Mouse (Mus musculus) olfactory bulb, adult 2 months (tissue): ENCODE measurements around the gene Slc6a5. TPM values are rescaled to one million over a fixed set of nuclear protein-coding genes. Genes with fewer than 3 reads are reported as not detected.

Experiments
- H3K27ac ChIP-seq: fragments of 200-500 bp; 2 replicates; pipeline ENCODE4 v1.5.1; 2012; ENCODE audit warnings: low read depth, low read length; ENCODE audit not compliant: insufficient read depth
- H3K4me1 ChIP-seq: fragments of 200-500 bp; 2 replicates; pipeline ENCODE4 v1.6.1; 2012; ENCODE audit warnings: low read length; ENCODE audit not compliant: control insufficient read depth, insufficient read depth
- H3K4me3 ChIP-seq: fragments of 200-500 bp; 2 replicates; pipeline ENCODE4 v1.5.1; 2012; ENCODE audit warnings: mild to moderate bottlenecking, low read depth, low read length, moderate library complexity; ENCODE audit not compliant: insufficient read depth
- CTCF ChIP-seq: fragments of 200-500 bp; IDR thresholded peaks from 2 replicates; pipeline ENCODE4 v1.5.1; 2012; ENCODE audit warnings: low read depth, mild to moderate bottlenecking, low read length, moderate library complexity; ENCODE audit not compliant: insufficient read depth
- POLR2A ChIP-seq: fragments of 200-500 bp; IDR thresholded peaks from 2 replicates; pipeline ENCODE4 v1.6.1; 2012; ENCODE audit warnings: mild to moderate bottlenecking, low read depth, low read length, moderate library complexity; ENCODE audit not compliant: insufficient read depth
- WGBS: fragments of 180-500 bp; shearing (Covaris S2); methylation state at CpG from one replicate; pipeline ENCODE4 v1.1.7; 2018; 5-methylcytosine and 5-hydroxymethylcytosine counted together
- polyA plus RNA-seq: library from polyadenylated mRNA; stranded (reverse); fragments of >200 nt; gene quantifications from 2 replicates; pipeline ENCODE4 v1.2.4, GENCODE M21; 2012; ENCODE audit warnings: low replicate concordance; ENCODE audit not compliant: missing spikeins, insufficient read depth, insufficient read length

Gene Slc6a5
- polyA plus RNA-seq, 1 experiment = not detected

GRCm38 (mm10) chr7:49957142-49957541 lies 47.2 kb downstream of the Slc6a5 start:
- no peak overlapping the region for H3K4me3 ChIP-seq
- no peak overlapping the region for H3K27ac ChIP-seq
- H3K4me1 ChIP-seq = no peaks in the 10 kb centered on the region; the same call in 1 of the 2 replicates
- WGBS = 96% methylated on average over 3 of the region's 3 CpGs
- TF ChIP-seq POLR2A = no peak
- no peak for TF ChIP-seq CTCF

- Histone ChIP-seq H3K4me3 (no peak overlapping the region), H3K27ac (no peak overlapping the region), H3K4me1 (no peaks in the 10 kb centered on the region)
- WGBS = 77% methylated on average over 2 of the region's 2 CpGs
- TF ChIP-seq CTCF (no peak), POLR2A (no peak)
Measured at GRCm38 (mm10) chr7:49963764-49964163, 53.8 kb downstream of the Slc6a5 start.

- TF ChIP-seq CTCF (no peak), POLR2A (no peak)
- Histone ChIP-seq H3K27ac (no peak overlapping the region), H3K4me1 (no peaks in the 10 kb centered on the region), H3K4me3 (no peak overlapping the region)
- WGBS = 68% methylated on average over 4 of the region's 4 CpGs
Measured at GRCm38 (mm10) chr7:49969516-49969915, 59.6 kb downstream of the Slc6a5 start.

- TF ChIP-seq POLR2A (no peak), CTCF (no peak)
- WGBS = under 1% methylated on average over 52 of the region's 52 CpGs
- Histone ChIP-seq H3K27ac (peak within 1 kb of the TSS; percentile 33; the same call in 1 of the 2 replicates), H3K4me3 (peak within 1 kb of the TSS; percentile 61), H3K4me1 (peaks cover 11% of the 10 kb centered on the region)
Measured at GRCm38 (mm10) chr7:49974841-49975440, 65.0 kb downstream of the Slc6a5 start, which contains the start of gene Nell1. Gene Nell1 (plus strand): TSS chr7:49974864.

- WGBS = under 1% methylated on average over 40 of the region's 40 CpGs
Measured at GRCm38 (mm10) chr7:49975441-49976121, 65.6 kb downstream of the Slc6a5 start.

GRCm38 (mm10) chr7:49981511-49982227 lies 71.7 kb downstream of the Slc6a5 start:
- WGBS = 54% methylated on average over 9 of the region's 9 CpGs
- Histone ChIP-seq H3K4me3 (no peak overlapping the region), H3K27ac (no peak overlapping the region), H3K4me1 (peaks cover 12% of the 10 kb centered on the region)
- TF ChIP-seq POLR2A (no peak), CTCF (0 out of 2 replicates have a peak, but pooled peaks have one; percentile 12)

More at GRCm38 (mm10) chr7:49975441-49976121, 65.6 kb downstream of the Slc6a5 start:
- peak overlapping the region; percentile 33; the same call in 1 of the 2 replicates for H3K27ac ChIP-seq
- peaks cover 11% of the 10 kb centered on the region for H3K4me1 ChIP-seq
- TF ChIP-seq CTCF (peak; percentile 58; the same call in 1 of the 2 replicates), POLR2A (no peak)
- peak overlapping the region; percentile 61 for H3K4me3 ChIP-seq

GRCm38 (mm10) chr7:49984698-49985097 lies 74.8 kb downstream of the Slc6a5 start:
- TF ChIP-seq POLR2A = no peak
- no peak for TF ChIP-seq CTCF
- 57% methylated on average over 6 of the region's 6 CpGs for WGBS
- Histone ChIP-seq H3K27ac (no peak overlapping the region), H3K4me1 (peaks cover 7% of the 10 kb centered on the region; the same call in 1 of the 2 replicates), H3K4me3 (no peak overlapping the region)

- WGBS = 94% methylated on average over 8 of the region's 8 CpGs
- TF ChIP-seq POLR2A = no peak
- TF ChIP-seq CTCF = no peak
- Histone ChIP-seq H3K4me3 (no peak overlapping the region), H3K4me1 (peaks cover 7% of the 10 kb centered on the region; the same call in 1 of the 2 replicates), H3K27ac (no peak overlapping the region)
Measured at GRCm38 (mm10) chr7:49985947-49986346, 76.0 kb downstream of the Slc6a5 start.
